11 mouse cellular contexts compared by ENCODE assay signal in genomic region chr5:64435491-64435890, GRCm38 (mm10).
DNase-seq lines count a peak whose midpoint lies in the region; ATAC-seq and TF ChIP-seq lines count a peak whose summit lies in the region.
"Had no signal": no experiment of that assay in that cellular context is flagged by ENCODE, and none has a peak within 500 bp of the region (broad histone marks: within the 10 kb centered on the region; RNA-seq: fewer than 3 reads in every experiment).

No protein-coding gene starts in this region.

- no peak overlapping the region for H3K9ac ChIP-seq in heart, embryonic 12.5 days
- H3K9ac ChIP-seq: forebrain, embryonic 15.5 days; neural tube, embryonic 12.5 days had no signal

- H3K27me3 ChIP-seq in heart, embryonic 12.5 days (replicated peaks), result 0 out of 2 replicates have a peak, but pooled peaks cover 3% of the 10 kb centered on the region
- H3K27me3 ChIP-seq: forebrain, embryonic 15.5 days; neural tube, embryonic 12.5 days had no signal

- TF ChIP-seq POLR2A in bone marrow, adult 2 months (IDR thresholded peaks at IDR 0.05; ENCODE audit: borderline replicate concordance, control insufficient read depth, low read depth, low read length), result no peak

- H3K9me3 ChIP-seq in heart, embryonic 12.5 days (replicated peaks), result no peaks in the 10 kb centered on the region
- H3K9me3 ChIP-seq: forebrain, embryonic 15.5 days; neural tube, embryonic 12.5 days had no signal

- 44% methylated on average over 3 of the region's 3 CpGs for WGBS in heart, embryonic 12.5 days
- 31% methylated on average over 3 of the region's 3 CpGs for WGBS in bone marrow, adult 2 months
- 31% methylated on average over 3 of the region's 3 CpGs for WGBS in large intestine, adult 2 months

- no peaks in the 10 kb centered on the region for H3K36me3 ChIP-seq in heart, embryonic 12.5 days
- H3K36me3 ChIP-seq: forebrain, embryonic 15.5 days; neural tube, embryonic 12.5 days had no signal

- H3K4me1 ChIP-seq in heart, embryonic 12.5 days (replicated peaks), result no peaks in the 10 kb centered on the region
- no peaks in the 10 kb centered on the region for H3K4me1 ChIP-seq in bone marrow, adult 2 months (ENCODE audit: control insufficient read depth, insufficient read depth, low read length)
- H3K4me1 ChIP-seq: forebrain, embryonic 15.5 days; neural tube, embryonic 12.5 days had no signal

- intact Hi-C loops in heart, postnatal 10 days (cut with DNase I), result no loop called here

- peak; percentile 72 for ATAC-seq in heart, embryonic 12.5 days (ENCODE audit: insufficient number of reproducible peaks, low FRiP score)
- ATAC-seq: forebrain, embryonic 15.5 days had no signal

- H3K4me2 ChIP-seq in heart, embryonic 12.5 days, result no peak overlapping the region
- H3K4me2 ChIP-seq: forebrain, embryonic 15.5 days; neural tube, embryonic 12.5 days had no signal

- DNase-seq in heart, postnatal 10 days, result no peak
- peak; percentile 84 for DNase-seq in large intestine, adult 2 months (ENCODE audit: low read depth, low spot score)
- peak; percentile 58 to 62 for DNase-seq in spleen, postnatal 14 days (ENCODE audit: low spot score in 2 of 2)
- no peak for DNase-seq in layer of hippocampus, adult 9-10 months (ENCODE audit: low spot score)
- no peak for DNase-seq in gastrocnemius, postnatal 10 days
- no peak for DNase-seq in right cerebral cortex, postnatal 10 days (ENCODE audit: low spot score in 2 of 2)
- DNase-seq: kidney, postnatal 25 days had no signal

- H3K27ac ChIP-seq in heart, embryonic 12.5 days (ENCODE audit: poor library complexity, severe bottlenecking), result no peak overlapping the region
- peak overlapping the region; percentile 74 for H3K27ac ChIP-seq in bone marrow, adult 2 months (ENCODE audit: control insufficient read depth, insufficient read depth, low read depth, low read length, poor library complexity)
- H3K27ac ChIP-seq: forebrain, embryonic 15.5 days; neural tube, embryonic 12.5 days had no signal

- TF ChIP-seq CTCF in bone marrow, adult 2 months (IDR thresholded peaks at IDR 0.05; ENCODE audit: control insufficient read depth, insufficient read depth, low read length), result no peak

- no peak overlapping the region for H3K4me3 ChIP-seq in heart, embryonic 12.5 days
- no peak overlapping the region for H3K4me3 ChIP-seq in bone marrow, adult 2 months (replicated peaks; ENCODE audit: control insufficient read depth, low read depth, low read length)
- H3K4me3 ChIP-seq: forebrain, embryonic 15.5 days; neural tube, embryonic 12.5 days had no signal

Comparison
In these comparisons a context has a peak if more than half of its experiments do, and no peak if none do; other contexts are left out.
1. DNase-seq: peak in large intestine, adult 2 months (single experiment) and spleen, postnatal 14 days (2 of 2); none in heart, postnatal 10 days (0 of 2), layer of hippocampus, adult 9-10 months (single experiment), gastrocnemius, postnatal 10 days (single experiment) and right cerebral cortex, postnatal 10 days (0 of 2).